Mouse (Mus musculus) frontal cortex, postnatal 10 days (tissue): ENCODE data around the gene Prkag2.
"Not testable (repeated sequence)": the region's sequence is repeated elsewhere in the genome, so short reads cannot be mapped to it uniquely, and the experiment has no call there.

Experiments used
- DNase-seq, 2 experiments: peaks; one replicate each; pipeline ENCODE4 v3.0.0; 2022; ENCODE audit warnings: low spot score in 2 of 2, mixed read lengths in 1 of 2

Gene Prkag2

GRCm38 (mm10) chr5:24876653-24877052 is 223.8 kb downstream of the Prkag2 start:
- no peak for DNase-seq

DNA sequence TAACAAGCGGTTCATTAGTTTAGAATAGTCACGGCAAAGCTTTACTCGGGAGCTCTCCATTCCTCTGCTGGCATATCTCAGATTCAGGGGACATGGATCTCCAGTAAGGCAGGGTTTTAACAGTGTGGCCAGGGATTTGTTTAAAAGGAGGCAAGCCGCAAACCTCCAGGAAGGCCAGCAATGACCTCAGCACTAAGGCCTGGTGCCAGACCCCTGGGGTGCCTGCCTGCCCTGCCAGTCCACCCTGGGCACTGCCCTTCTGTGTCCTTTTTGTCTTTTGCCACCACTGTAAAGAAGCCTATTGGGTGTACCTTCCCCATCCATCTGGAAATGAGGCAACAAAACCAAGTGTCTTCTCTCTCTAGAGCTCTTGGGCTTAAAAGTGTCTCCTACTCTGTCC is 226.3 kb downstream of the Prkag2 start:
- no peak for DNase-seq

GRCm38 (mm10) chr5:24873221-24873620 is 227.2 kb downstream of the Prkag2 start:
- no peak for DNase-seq

- DNase-seq = no peak
Measured at GRCm38 (mm10) chr5:24871276-24871675, 229.2 kb downstream of the Prkag2 start.

DNA sequence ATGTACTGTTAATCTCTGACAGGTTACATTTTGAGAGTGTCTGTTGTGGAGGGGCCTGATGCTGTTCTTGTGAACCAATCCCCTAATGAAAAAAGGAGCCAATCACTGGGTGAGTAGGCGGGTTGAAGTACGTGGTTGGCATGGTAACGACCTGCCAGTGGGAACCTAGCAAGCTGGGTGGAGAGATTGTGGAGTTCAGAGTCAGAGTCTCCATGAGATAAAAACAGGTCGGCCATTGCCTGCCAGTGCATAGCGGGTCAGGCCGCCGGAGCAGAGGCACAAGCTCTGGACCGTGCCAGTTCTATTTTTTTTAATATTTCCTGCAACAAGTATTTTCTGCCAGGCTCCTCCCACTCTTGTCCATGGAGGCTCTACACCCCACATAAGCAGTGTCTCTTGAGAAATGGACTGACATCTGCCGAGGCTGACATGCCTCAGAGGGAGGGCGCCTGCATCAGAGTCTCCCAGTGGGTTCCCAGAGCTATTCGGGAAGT is 230.6 kb downstream of the Prkag2 start:
- no peak for DNase-seq

DNA sequence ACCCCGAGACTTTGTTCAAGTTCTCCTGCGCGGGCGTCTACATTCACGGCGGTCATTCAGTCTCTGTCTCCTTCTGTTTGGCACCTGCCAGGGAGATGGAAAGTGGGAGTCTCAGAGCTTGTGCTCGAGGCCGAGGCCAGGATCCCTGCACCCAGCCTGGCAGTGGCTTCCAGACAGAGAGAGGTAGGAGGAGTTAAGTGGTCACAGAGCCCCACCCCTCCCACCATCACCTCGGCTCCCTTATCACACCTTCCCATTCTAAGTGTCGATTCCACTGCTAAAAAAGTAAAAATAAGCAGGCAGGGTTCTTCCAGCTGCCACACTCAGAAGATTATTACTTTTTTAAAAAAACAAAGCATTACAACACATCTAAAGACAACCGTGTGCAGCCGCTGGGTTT is 236.6 kb downstream of the Prkag2 start:
- DNase-seq = no peak

DNA sequence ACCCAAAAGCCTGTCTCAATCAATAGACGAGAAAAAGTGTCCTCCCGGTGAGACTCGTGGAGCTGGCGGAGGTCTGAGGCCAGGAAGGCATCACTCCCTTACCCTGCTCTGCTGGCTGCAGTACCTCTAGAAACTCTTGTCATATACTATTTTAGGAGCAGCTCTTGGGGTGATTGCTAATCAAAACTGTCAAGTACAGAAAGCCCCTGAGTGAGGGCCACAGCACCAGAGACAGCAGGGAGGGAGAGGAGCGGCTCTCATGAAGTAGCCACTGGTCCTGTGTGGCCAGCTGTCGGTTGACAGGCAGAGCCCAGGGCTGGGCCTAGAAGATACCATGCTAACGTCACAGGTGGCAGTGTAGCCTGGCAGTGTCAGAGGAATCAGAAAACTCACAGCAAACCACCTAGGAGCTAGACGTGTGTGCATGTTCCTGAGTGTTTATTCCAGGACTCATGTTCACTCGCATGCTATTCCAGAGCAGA is 239.0 kb downstream of the Prkag2 start:
- DNase-seq = no peak

DNA sequence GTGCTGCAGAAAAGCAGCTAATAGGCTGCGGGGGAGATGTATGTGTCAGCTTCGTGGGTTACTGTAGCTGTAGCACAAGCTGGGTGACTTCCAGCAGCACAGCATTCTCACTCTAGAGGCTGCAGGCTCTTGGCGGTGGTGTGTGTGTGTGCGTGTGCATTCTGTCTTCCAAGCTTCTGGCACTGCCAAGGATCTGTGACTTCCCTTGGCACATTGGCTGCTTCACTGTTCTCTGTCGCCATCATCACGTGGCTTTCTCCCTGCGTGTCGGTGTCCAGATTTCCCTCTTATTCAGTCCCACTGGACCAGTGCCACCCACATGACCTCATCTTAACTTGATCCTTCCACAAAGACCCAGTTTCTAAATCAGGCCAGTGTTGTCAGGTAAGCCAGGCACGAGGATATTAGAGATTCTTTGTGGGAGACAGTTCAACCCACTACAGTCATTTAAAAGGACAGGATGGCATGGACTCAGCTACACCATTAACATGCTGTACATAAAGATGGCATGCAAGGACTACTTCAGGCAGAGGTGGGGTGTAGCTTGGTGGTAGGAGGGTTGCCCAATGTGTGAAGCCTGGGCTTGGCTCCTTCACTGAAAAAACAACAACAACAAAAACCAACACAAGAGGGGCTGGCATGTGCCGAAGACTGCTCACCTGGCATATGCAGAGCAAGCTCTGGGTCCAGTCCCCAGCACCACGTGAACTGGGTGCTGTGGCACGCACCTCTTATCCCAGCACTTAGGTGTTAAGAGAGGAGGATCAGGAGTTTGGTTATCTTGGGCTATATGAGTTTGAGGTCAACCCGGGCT is 239.6 kb downstream of the Prkag2 start:
- DNase-seq = peak; percentile 61 to 76

DNA sequence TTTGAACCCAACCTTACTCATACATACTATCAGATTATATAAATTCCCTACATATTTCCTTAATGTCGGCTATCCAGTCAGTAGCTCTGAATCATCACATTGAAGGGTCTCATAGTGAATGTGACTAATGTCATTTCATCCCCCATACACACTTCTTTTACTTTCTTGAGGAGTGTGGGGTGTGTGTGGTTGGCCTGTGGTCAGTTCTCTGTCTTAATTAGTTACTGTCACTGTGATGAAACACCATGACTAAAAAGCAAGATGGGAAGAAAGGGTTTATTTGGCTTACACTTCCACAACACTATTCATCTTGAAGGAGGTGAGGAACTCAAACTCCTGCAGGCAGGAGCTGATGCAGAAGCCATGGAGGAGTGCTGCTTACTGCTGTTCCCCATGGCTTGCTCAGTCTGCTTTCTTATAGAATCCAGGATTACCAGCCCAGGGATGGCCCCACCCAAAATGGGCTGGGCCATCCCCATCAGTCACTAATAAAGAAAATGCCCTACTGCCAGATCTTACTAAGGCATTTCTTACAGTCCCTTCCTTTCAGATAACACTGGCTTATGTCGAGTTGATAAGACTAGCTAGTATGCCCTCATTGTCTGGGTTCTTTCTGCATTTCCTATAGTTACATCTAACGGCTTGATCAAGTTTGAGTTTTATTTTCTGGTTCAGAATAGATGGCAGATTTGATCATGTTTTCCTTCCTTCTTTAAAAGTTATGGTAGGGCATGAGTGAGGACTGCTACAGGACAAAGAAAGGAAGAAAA is 240.5 kb downstream of the Prkag2 start:
- DNase-seq = no peak

GRCm38 (mm10) chr5:24854827-24855600 is 245.4 kb downstream of the Prkag2 start:
- DNase-seq = no peak

- no peak for DNase-seq
Measured at GRCm38 (mm10) chr5:24854256-24854655, 246.2 kb downstream of the Prkag2 start.

GRCm38 (mm10) chr5:24848261-24848660 is 252.2 kb downstream of the Prkag2 start:
- DNase-seq = not testable (repeated sequence)

- no peak for DNase-seq
Measured at GRCm38 (mm10) chr5:24843841-24844240, 256.6 kb downstream of the Prkag2 start.

GRCm38 (mm10) chr5:24843103-24843475 is 257.4 kb downstream of the Prkag2 start:
- DNase-seq = peak in 1 of 2 experiments; percentile 80

DNA sequence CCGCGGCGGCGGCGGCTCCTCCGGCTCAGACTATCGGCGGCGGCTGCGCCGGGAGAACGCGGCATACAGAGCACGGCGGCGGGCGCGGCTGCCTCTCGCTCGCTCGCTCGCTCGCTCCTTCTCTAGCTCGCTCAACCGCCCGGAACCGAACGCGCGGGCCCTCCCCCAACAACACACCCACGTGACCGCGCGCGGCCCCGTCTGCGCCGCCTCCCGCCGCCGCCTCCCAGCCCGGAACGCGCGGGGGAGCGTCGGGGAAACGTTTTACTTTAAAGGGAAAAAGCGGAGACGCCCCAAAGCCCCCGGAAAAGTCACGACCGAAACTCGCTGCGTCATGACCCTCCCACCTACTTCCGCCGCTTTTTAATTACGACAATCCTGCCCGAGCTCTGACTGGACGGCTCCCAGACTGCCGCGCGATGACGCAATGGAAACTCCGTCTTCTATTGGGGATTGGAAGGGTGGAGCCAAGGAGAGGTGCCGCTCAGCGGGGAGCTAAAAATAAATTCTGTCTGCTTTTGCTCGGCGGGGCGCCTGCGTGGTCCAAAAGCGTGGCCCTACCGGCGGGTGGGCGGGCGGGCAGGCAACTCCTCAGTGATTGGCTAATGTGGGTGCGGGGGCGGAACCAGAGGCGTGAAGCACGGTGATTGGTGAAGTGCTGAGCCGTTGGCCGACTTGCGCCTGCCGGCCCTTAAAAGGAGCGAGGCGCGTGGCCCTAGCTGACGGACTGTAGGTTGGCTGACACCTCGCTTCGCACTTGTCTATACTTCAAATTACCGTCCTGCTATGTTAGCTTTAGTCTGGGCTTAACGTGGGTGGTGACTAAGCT is 258.0 kb downstream of the Prkag2 start, which contains the start of gene Rheb:
Rheb (minus strand) TSS at position 351 of the 829 bp plus-strand sequence.
- peak; percentile 98 to 99 for DNase-seq

DNA sequence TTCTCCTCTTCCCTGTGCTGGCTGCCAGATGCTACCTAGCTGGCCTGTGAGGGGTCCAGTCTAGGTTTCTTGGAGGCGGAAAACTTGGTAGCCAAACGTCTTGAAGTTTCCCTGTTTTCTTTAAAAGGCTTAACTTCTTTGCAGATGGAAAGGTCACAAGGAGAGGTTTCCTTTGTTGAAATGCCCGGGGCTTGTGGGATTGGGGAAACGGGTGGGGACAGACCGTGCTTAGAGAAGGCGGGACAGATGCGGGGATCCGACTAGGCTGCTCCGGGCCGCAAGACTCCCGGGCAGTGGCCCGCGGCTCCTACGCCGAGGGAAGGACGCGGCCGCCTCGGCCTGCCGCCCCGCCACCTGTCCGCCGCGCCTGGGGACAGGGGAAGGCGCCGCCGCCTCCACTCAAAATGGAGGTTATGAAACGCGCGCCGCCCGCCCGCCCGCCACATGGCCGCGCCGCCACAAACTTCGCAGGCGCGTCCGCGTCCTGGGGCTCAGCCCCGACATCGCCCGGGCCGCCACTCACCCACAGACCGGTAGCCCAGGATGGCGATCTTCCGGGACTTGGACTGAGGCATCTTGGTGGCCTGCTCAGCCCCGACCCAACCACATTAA is 258.7 kb downstream of the Prkag2 start:
- no peak for DNase-seq

- DNase-seq = no peak
Measured at GRCm38 (mm10) chr5:24840975-24841431, 259.4 kb downstream of the Prkag2 start.

DNA sequence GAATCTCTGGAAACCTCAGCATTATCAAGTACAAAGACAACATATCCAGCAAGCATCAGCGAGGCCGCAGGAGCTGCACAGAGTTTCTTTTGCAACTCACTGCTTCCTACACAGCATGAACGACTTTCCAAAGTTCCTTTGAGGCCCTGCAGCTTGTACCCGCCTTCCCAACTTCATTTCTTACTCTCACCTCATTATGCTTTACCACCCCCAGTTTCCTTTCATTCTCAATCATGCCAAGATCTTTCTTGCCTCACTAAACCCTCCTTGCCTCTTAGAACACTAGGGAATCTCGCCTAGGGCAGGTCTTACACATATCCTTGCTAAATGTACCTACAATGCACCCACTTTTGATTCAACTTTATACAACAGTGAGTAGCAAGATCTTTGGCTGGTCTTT is 266.0 kb downstream of the Prkag2 start:
- DNase-seq = no peak

DNA sequence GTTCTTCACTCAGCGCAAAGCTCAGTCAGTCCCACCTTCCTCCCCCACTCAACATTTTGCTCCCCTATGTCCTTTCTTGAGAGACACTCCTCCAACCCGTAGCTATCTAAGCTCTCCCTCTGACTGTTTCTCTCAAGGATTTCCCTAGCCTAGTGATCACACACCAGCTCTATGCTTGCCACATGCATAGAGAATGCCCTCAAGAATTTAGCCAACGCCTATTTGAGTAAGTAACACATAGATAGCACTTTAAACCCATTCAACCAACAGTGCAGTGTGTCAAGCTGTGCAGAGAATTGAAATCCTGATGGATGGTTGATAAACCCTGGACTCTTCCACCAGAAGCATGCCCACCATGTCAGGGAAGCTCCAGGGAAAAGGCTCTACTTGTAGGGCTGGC is 268.5 kb downstream of the Prkag2 start:
- DNase-seq = no peak

DNA sequence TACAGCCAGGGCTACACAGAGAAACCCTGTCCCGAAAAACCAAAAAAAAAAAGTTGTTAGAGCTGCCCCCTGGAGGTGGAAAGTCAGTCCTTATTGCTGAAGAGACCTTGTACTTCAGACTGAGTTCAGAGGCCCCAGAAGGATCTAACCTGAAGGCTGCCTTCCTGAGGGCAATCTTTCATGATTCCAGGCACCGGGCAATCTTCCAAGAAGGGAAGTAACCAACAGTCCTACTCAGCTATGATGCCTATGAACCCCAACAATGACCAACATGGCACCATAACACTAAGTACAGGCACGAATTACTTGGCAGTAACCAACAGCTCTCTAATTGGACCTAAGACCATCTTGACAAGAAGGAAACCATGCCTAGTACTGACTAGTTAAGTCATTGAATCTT is 272.0 kb downstream of the Prkag2 start:
- no peak for DNase-seq
